Mouse (Mus musculus): ENCODE results near the gene Plxna2.

GRCm38 (mm10) chr1:194629135-194629689 is 11.2 kb downstream of the Plxna2 start:
- TF ChIP-seq CTCF (IDR thresholded peaks at IDR 0.05; ENCODE audit: low read depth) (no peak), EP300 (IDR thresholded peaks at IDR 0.05; ENCODE audit: low read depth) (no peak)
